In the genomic region with DNA sequence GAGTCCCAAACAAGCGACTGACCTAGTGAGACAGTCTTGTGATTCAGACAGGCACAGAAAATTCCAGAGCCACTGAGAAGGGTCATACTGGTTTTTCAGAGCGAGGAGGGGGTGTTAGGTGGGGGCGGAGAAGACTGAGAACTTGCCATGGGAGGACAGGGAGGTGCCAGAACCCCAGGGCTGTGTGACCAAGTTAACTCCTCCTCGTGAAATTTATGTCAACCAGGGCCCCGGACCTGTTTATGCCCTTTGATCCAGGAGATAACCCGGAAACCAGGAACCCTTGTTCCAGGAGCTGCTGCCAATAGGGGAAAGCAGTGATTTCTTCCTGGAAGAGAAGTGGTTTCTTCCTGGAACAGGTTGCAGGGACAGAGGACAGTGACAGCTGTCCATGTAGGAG, we compare ENCODE assay signal across 8 mouse cellular contexts.
DNase-seq lines count a peak whose midpoint lies in the region; ATAC-seq and TF ChIP-seq lines count a peak whose summit lies in the region.

No protein-coding gene starts in this region.

- WGBS in kidney, adult 2 months: 15% methylated on average over 6 of the region's 6 CpGs
- 58% methylated on average over 6 of the region's 6 CpGs for WGBS in forebrain, embryonic 14.5 days
- 17% methylated on average over 6 of the region's 6 CpGs for WGBS in limb, embryonic 10.5 days
- 44% methylated on average over 6 of the region's 6 CpGs for WGBS in neural tube, embryonic 12.5 days

- no peaks in the 10 kb centered on the region for H3K27me3 ChIP-seq in kidney, adult 2 months (replicated peaks; ENCODE audit: control insufficient read depth, insufficient read depth, low read length)
- no peaks in the 10 kb centered on the region for H3K27me3 ChIP-seq in forebrain, embryonic 14.5 days (replicated peaks; ENCODE audit: control insufficient read depth, insufficient read depth, low read length)
- peaks cover 11% of the 10 kb centered on the region; the same call in 1 of the 2 replicates for H3K27me3 ChIP-seq in limb, embryonic 10.5 days (ENCODE audit: low read depth, poor library complexity, severe bottlenecking)
- no peaks in the 10 kb centered on the region for H3K27me3 ChIP-seq in neural tube, embryonic 12.5 days (replicated peaks)

- intact Hi-C loops in left cerebral cortex, postnatal 14 days (cut with DNase I): loop anchor here (5.0 kb wide), 1 partner anchor 102 kb away; the partner anchor contains the start of genes Gm49711, Mrps6 and Slc5a3

- TF ChIP-seq CTCF in kidney, adult 2 months (conservative IDR thresholded peaks at IDR 0.05; ENCODE audit: insufficient read depth, insufficient read length, low read depth, low read length): no peak

- H3K9me3 ChIP-seq in forebrain, embryonic 14.5 days (replicated peaks; ENCODE audit: control insufficient read depth, low read length): no peaks in the 10 kb centered on the region
- no peaks in the 10 kb centered on the region for H3K9me3 ChIP-seq in limb, embryonic 10.5 days (replicated peaks)
- H3K9me3 ChIP-seq in neural tube, embryonic 12.5 days: no peaks in the 10 kb centered on the region

- no peak overlapping the region for H3K4me3 ChIP-seq in kidney, adult 2 months (ENCODE audit: insufficient read depth, low read depth, low read length)
- peak overlapping the region; percentile 33; the same call in 1 of the 2 replicates for H3K4me3 ChIP-seq in forebrain, embryonic 14.5 days (ENCODE audit: low read depth, low read length)
- H3K4me3 ChIP-seq in limb, embryonic 10.5 days: peak overlapping the region; percentile 62
- H3K4me3 ChIP-seq in neural tube, embryonic 12.5 days: peak overlapping the region; percentile 46; the same call in 1 of the 2 replicates

- peak overlapping the region; percentile 64 for H3K9ac ChIP-seq in forebrain, embryonic 14.5 days (ENCODE audit: low read length)
- H3K9ac ChIP-seq in neural tube, embryonic 12.5 days: peak overlapping the region; percentile 54

- peaks cover 5% of the 10 kb centered on the region; the same call in 1 of the 2 replicates for H3K4me1 ChIP-seq in kidney, adult 2 months (ENCODE audit: control insufficient read depth, insufficient read depth, low read length)
- 0 out of 2 replicates have a peak, but pooled peaks cover 2% of the 10 kb centered on the region for H3K4me1 ChIP-seq in forebrain, embryonic 14.5 days (ENCODE audit: control insufficient read depth, insufficient read depth, low read length)
- H3K4me1 ChIP-seq in limb, embryonic 10.5 days: peaks cover 29% of the 10 kb centered on the region
- peaks cover 8% of the 10 kb centered on the region for H3K4me1 ChIP-seq in neural tube, embryonic 12.5 days

- H3K4me2 ChIP-seq in forebrain, embryonic 14.5 days (ENCODE audit: low read length): peak overlapping the region; percentile 59
- peak overlapping the region; percentile 91 for H3K4me2 ChIP-seq in neural tube, embryonic 12.5 days (replicated peaks)

- DNase-seq in kidney, adult 2 months: peak; percentile 50
- no peak for DNase-seq in kidney, adult 18-20 months
- DNase-seq in forebrain, embryonic 14.5 days (ENCODE audit: low spot score): no peak
- no peak for DNase-seq in limb, embryonic 10.5 days (ENCODE audit: low spot score)
- no peak for DNase-seq in spleen, postnatal 10 days (ENCODE audit: low spot score in 2 of 2)
- no peak for DNase-seq in left cerebral cortex, postnatal 14 days (ENCODE audit: low spot score in 2 of 2)
- no peak for DNase-seq in spleen, adult 12 weeks (ENCODE audit: low spot score)

- H3K36me3 ChIP-seq in kidney, adult 2 months (ENCODE audit: control insufficient read depth, insufficient read depth, low read length): no peaks in the 10 kb centered on the region
- H3K36me3 ChIP-seq in forebrain, embryonic 14.5 days (ENCODE audit: control insufficient read depth, insufficient read depth, low read length): no peaks in the 10 kb centered on the region
- H3K36me3 ChIP-seq in limb, embryonic 10.5 days: no peaks in the 10 kb centered on the region
- no peaks in the 10 kb centered on the region for H3K36me3 ChIP-seq in neural tube, embryonic 12.5 days

- no peak for ATAC-seq in forebrain, embryonic 14.5 days
- ATAC-seq in neural tube, embryonic 12.5 days (ENCODE audit: low FRiP score, low read depth): 0 out of 2 replicates have a peak, but pooled peaks have one; percentile 2

- TF ChIP-seq POLR2A in kidney, adult 2 months (IDR thresholded peaks at IDR 0.05; ENCODE audit: low read depth, low read length): no peak

- H3K27ac ChIP-seq in kidney, adult 2 months (ENCODE audit: insufficient read depth, low read depth, low read length): peak overlapping the region; percentile 89
- no peak overlapping the region for H3K27ac ChIP-seq in forebrain, embryonic 14.5 days (ENCODE audit: low read depth, low read length)
- H3K27ac ChIP-seq in limb, embryonic 10.5 days: peak overlapping the region; percentile 88
- no peak overlapping the region for H3K27ac ChIP-seq in neural tube, embryonic 12.5 days

Comparison
In these comparisons a context has a peak if more than half of its experiments do, and no peak if none do; other contexts are left out.
1. H3K27ac ChIP-seq: peak in kidney, adult 2 months (single experiment) and limb, embryonic 10.5 days (single experiment); none in forebrain, embryonic 14.5 days (single experiment) and neural tube, embryonic 12.5 days (single experiment).